Mouse (Mus musculus): ENCODE data around the gene Rexo4. TPM values are rescaled to one million over a fixed set of nuclear protein-coding genes. Genes with fewer than 3 reads are reported as not detected.

Gene Rexo4
- polyA plus RNA-seq, 1 experiment from 2014 or later: 40.3 TPM

DNA sequence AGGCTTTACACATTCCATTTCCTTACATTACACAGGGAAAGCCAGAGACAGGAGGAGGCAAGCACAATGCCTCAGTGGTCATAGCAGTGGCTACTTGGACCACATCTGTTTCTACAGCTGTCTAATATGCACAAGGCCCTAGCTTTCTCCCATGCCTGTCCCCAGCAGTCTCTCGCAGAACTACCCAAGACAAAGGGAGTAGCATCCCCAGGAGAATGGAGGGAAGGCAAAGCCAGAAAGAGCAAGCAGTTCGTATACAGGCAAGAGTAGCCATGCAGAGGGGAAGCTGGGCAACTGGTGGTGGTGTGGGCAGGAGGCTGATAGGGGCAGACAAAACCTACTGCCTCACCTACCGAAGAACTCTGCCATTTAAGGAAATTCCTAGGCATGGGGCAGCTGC, 57.8 kb downstream of the Rexo4 start:
- no peak overlapping the region for H3K27ac ChIP-seq (ENCODE audit: low read length)
- no peak overlapping the region for H3K4me2 ChIP-seq (ENCODE audit: low read depth, low read length)
- no peak overlapping the region for H3K9ac ChIP-seq (ENCODE audit: low read length)
- ATAC-seq (ENCODE audit: insufficient read depth, low FRiP score): no peak
- no peaks in the 10 kb centered on the region for H3K9me3 ChIP-seq (replicated peaks; ENCODE audit: control insufficient read depth, low read length)
- H3K36me3 ChIP-seq (ENCODE audit: control insufficient read depth, insufficient read depth, low read length): peaks cover 14% of the 10 kb centered on the region; the same call in 1 of the 2 replicates
- H3K4me1 ChIP-seq (ENCODE audit: control insufficient read depth, insufficient read depth, low read length): peaks cover 30% of the 10 kb centered on the region
- H3K4me3 ChIP-seq (replicated peaks; ENCODE audit: low read length): no peak overlapping the region
- 93% methylated on average over 3 of the region's 3 CpGs for WGBS
- no peaks in the 10 kb centered on the region for H3K27me3 ChIP-seq (ENCODE audit: control insufficient read depth, insufficient read depth, low read length)

DNA sequence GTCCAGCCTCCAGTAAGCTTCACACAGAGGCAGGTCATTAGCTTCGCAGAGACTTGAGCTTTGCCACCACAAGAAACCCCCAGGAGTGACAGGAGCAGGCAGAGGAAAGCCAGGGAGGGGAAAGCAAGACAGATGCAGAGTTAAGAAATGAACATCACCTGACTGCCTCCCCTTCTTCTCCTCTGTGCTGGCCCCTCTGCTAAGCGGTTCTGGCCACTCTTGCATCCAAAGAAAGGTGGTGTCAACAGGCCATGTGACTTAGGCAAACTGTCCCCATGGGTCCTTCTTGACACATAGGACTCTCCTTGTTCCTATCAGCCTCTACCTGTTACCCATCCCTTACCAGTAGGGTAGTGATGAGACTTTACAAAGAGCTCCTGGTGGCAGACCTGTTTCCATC, 58.2 kb downstream of the Rexo4 start:
- WGBS: 93% methylated on average over 2 of the region's 2 CpGs
- H3K4me3 ChIP-seq (replicated peaks; ENCODE audit: low read length): no peak overlapping the region
- peaks cover 34% of the 10 kb centered on the region for H3K4me1 ChIP-seq (ENCODE audit: control insufficient read depth, insufficient read depth, low read length)
- no peak overlapping the region for H3K4me2 ChIP-seq (ENCODE audit: low read depth, low read length)
- no peaks in the 10 kb centered on the region for H3K9me3 ChIP-seq (replicated peaks; ENCODE audit: control insufficient read depth, low read length)
- ATAC-seq (ENCODE audit: insufficient read depth, low FRiP score): no peak
- peaks cover 14% of the 10 kb centered on the region; the same call in 1 of the 2 replicates for H3K36me3 ChIP-seq (ENCODE audit: control insufficient read depth, insufficient read depth, low read length)
- no peak overlapping the region for H3K9ac ChIP-seq (ENCODE audit: low read length)
- H3K27ac ChIP-seq (ENCODE audit: low read length): no peak overlapping the region
- H3K27me3 ChIP-seq (ENCODE audit: control insufficient read depth, insufficient read depth, low read length): no peaks in the 10 kb centered on the region

Other genes starting within 250 kb of the Rexo4 start
- gene Abo, start 99.4 kb downstream of the Rexo4 start, polyA plus RNA-seq (2015; fragmentation: Nextera tagmentation; extraction: Ambion mirVana): 0.56 and 0.75 TPM in 2 replicates
- gene Surf6, start 61.5 kb downstream of the Rexo4 start, polyA plus RNA-seq (2015; fragmentation: Nextera tagmentation; extraction: Ambion mirVana): 24.6 and 25.1 TPM in 2 replicates
- 43.0 and 46.6 TPM in 2 replicates for gene Med22, start 53.7 kb downstream of the Rexo4 start, polyA plus RNA-seq (2015; fragmentation: Nextera tagmentation; extraction: Ambion mirVana)
- gene Rpl7a, start 53.6 kb downstream of the Rexo4 start, polyA plus RNA-seq (2015; fragmentation: Nextera tagmentation; extraction: Ambion mirVana): 458 and 551 TPM in 2 replicates
- 39.9 and 40.7 TPM in 2 replicates for gene Surf2, start 48.0 kb downstream of the Rexo4 start, polyA plus RNA-seq (2015; fragmentation: Nextera tagmentation; extraction: Ambion mirVana)
- 59.9 and 61.8 TPM in 2 replicates for gene Surf1, start 47.9 kb downstream of the Rexo4 start, polyA plus RNA-seq (2015; fragmentation: Nextera tagmentation; extraction: Ambion mirVana)
- gene Surf4, start 30.5 kb downstream of the Rexo4 start, polyA plus RNA-seq (2015; fragmentation: Nextera tagmentation; extraction: Ambion mirVana): 245 and 251 TPM in 2 replicates
- gene Stkld1, start 30.3 kb downstream of the Rexo4 start, polyA plus RNA-seq (2015; fragmentation: Nextera tagmentation; extraction: Ambion mirVana): 0.10 and 0.15 TPM in 2 replicates
- 0.20 and 0.21 TPM in 2 replicates for gene Adamts13, start 9.0 kb upstream of the Rexo4 start, polyA plus RNA-seq (2015; fragmentation: Nextera tagmentation; extraction: Ambion mirVana)
- 60.7 and 63.4 TPM in 2 replicates for gene Cacfd1, start 45.5 kb upstream of the Rexo4 start, polyA plus RNA-seq (2015; fragmentation: Nextera tagmentation; extraction: Ambion mirVana)
- 0.77 and 1.2 TPM in 2 replicates for gene Slc2a6, start 63.6 kb upstream of the Rexo4 start, polyA plus RNA-seq (2015; fragmentation: Nextera tagmentation; extraction: Ambion mirVana)
- gene Mymk, start 107.8 kb upstream of the Rexo4 start, polyA plus RNA-seq (2015; fragmentation: Nextera tagmentation; extraction: Ambion mirVana): 0.60 and 9.8 TPM in 2 replicates
- 3.6 and 4.0 TPM in 2 replicates for gene Adamtsl2, start 115.0 kb upstream of the Rexo4 start, polyA plus RNA-seq (2015; fragmentation: Nextera tagmentation; extraction: Ambion mirVana)
- gene Fam163b, start 178.1 kb upstream of the Rexo4 start, polyA plus RNA-seq (2015; fragmentation: Nextera tagmentation; extraction: Ambion mirVana): 0.04 and 0.10 TPM in 2 replicates
- 0.25 and 0.76 TPM in 2 replicates for gene Dbh, start 200.8 kb upstream of the Rexo4 start, polyA plus RNA-seq (2015; fragmentation: Nextera tagmentation; extraction: Ambion mirVana)

Data from stomach, embryonic 16.5 days (tissue).